Mouse (Mus musculus) kidney, postnatal 0 days (tissue): ENCODE measurements at regions not wholly inside any gene's neighbourhood (a gene's known extent, or its start where the extent isn't known, plus 50 kb on each side); places are given as distances from the start of the nearest gene placed in this dataset.
A peak's percentile ranks its signal among the peaks of the same experiment; 100 is the strongest.

Experiments used
- ATAC-seq: fragments of 200-750 bp; cut with Nextera tagmentation; replicated peaks from 2 replicates; pipeline ENCODE4 v1.8.0; 2017; ENCODE audit warnings: low read depth, moderate number of reproducible peaks, moderate TSS enrichment, moderate library complexity; ENCODE audit not compliant: low FRiP score
- DNase-seq: peaks from one replicate; pipeline ENCODE4 v3.0.0-alpha.2; 2016; ENCODE audit warnings: low spot score
- H3K27ac ChIP-seq: fragments of 300-500 bp; sonication (generic); 2 replicates; pipeline ENCODE4 v1.5.1; 2014; ENCODE audit warnings: mild to moderate bottlenecking
- H3K27me3 ChIP-seq: fragments of 300-500 bp; sonication (generic); 2 replicates; pipeline ENCODE4 v1.6.1; 2014; ENCODE audit warnings: low read length, mixed read lengths; ENCODE audit not compliant: insufficient read depth
- H3K36me3 ChIP-seq: fragments of 300-500 bp; sonication (generic); 2 replicates; pipeline ENCODE4 v1.6.1; 2014; ENCODE audit warnings: low read length, mixed read lengths; ENCODE audit not compliant: insufficient read depth
- H3K4me1 ChIP-seq: fragments of 300-500 bp; sonication (generic); replicated peaks from 2 replicates; pipeline ENCODE4 v1.6.1; 2014; ENCODE audit warnings: antibody characterized with exemption, low read length, mixed read lengths; ENCODE audit not compliant: insufficient read depth
- H3K4me2 ChIP-seq: fragments of 300-500 bp; sonication (generic); 2 replicates; pipeline ENCODE4 v1.6.1; 2014; ENCODE audit warnings: mild to moderate bottlenecking, low read length, moderate library complexity, mixed read lengths
- H3K4me3 ChIP-seq: fragments of 300-500 bp; sonication (generic); replicated peaks from 2 replicates; pipeline ENCODE4 v1.5.1; 2014; ENCODE audit warnings: low read depth, low read length
- H3K9ac ChIP-seq: fragments of 300-500 bp; sonication (generic); 2 replicates; pipeline ENCODE4 v1.6.1; 2014; ENCODE audit warnings: low read depth, low read length
- H3K9me3 ChIP-seq: fragments of 300-500 bp; sonication (generic); replicated peaks from 2 replicates; pipeline ENCODE4 v1.6.1; 2016; ENCODE audit warnings: low read length, inconsistent platforms, mixed read lengths
- CTCF ChIP-seq: IDR thresholded peaks from 2 replicates; pipeline ENCODE4 v1.5.1; 2016; ENCODE audit warnings: antibody characterized with exemption, low read depth, mild to moderate bottlenecking, moderate library complexity
- WGBS: fragments of 180-500 bp; shearing (Covaris S2); extraction: QIAGEN DNeasy Blood & Tissue Kit; methylation state at CpG from one replicate; pipeline ENCODE4 v1.1.7; 2014; 5-methylcytosine and 5-hydroxymethylcytosine counted together

- DNase-seq, result no peak
- Histone ChIP-seq H3K4me2 (no peak overlapping the region), H3K9ac (no peak overlapping the region), H3K36me3 (no peaks in the 10 kb centered on the region), H3K4me1 (peaks cover 9% of the 10 kb centered on the region; the same call in 1 of the 2 replicates), H3K9me3 (no peaks in the 10 kb centered on the region), H3K27ac (no peak overlapping the region; the same call in 1 of the 2 replicates), H3K27me3 (no peaks in the 10 kb centered on the region), H3K4me3 (no peak overlapping the region)
- no peak for TF ChIP-seq CTCF
- ATAC-seq, result no peak
- 59% methylated on average over 6 of the region's 6 CpGs for WGBS
Measured at GRCm38 (mm10) chr12:25293470-25294178, 196.7 kb upstream of the Id2 start.

GRCm38 (mm10) chr12:25289381-25289780 lies 192.4 kb upstream of the Id2 start:
- ATAC-seq, result no peak
- 92% methylated on average over 2 of the region's 2 CpGs for WGBS

GRCm38 (mm10) chr12:25283808-25284207 lies 186.9 kb upstream of the Id2 start:
- Histone ChIP-seq H3K9me3 (no peaks in the 10 kb centered on the region), H3K9ac (no peak overlapping the region), H3K4me2 (no peak overlapping the region), H3K4me3 (no peak overlapping the region), H3K27me3 (no peaks in the 10 kb centered on the region), H3K4me1 (no peaks in the 10 kb centered on the region; the same call in 1 of the 2 replicates), H3K36me3 (no peaks in the 10 kb centered on the region), H3K27ac (no peak overlapping the region)
- 55% methylated on average over 3 of the region's 3 CpGs for WGBS
- no peak for TF ChIP-seq CTCF
- DNase-seq, result no peak
- no peak for ATAC-seq

More at GRCm38 (mm10) chr12:25289381-25289780, 192.4 kb upstream of the Id2 start:
- Histone ChIP-seq H3K27ac (no peak overlapping the region), H3K4me1 (peaks cover 7% of the 10 kb centered on the region; the same call in 1 of the 2 replicates), H3K27me3 (no peaks in the 10 kb centered on the region), H3K4me3 (no peak overlapping the region), H3K9ac (no peak overlapping the region), H3K36me3 (no peaks in the 10 kb centered on the region), H3K9me3 (no peaks in the 10 kb centered on the region), H3K4me2 (no peak overlapping the region)
- no peak for TF ChIP-seq CTCF
- no peak for DNase-seq

DNA sequence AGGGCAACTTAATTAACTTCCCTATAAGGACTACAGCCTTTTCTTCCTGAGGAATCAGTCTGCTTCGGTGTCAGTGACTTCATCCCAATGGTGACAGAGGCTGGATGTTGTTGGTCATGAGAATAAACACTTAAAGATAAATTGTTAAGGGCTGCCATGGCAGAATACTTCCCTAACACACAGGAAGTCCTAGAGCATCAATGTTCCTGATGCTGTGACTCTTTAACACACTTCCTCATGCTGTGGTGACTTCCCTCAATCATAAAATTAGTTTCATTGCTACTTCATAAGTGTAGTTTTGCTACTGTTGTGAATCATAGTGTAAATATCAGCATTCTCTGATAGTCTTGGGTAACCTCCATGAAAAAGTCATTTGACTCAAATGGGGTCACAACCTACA lies 184.5 kb upstream of the Id2 start:
- no peaks in the 10 kb centered on the region for H3K9me3 ChIP-seq
- H3K27ac ChIP-seq, result no peak overlapping the region
- no peak for DNase-seq
- H3K9ac ChIP-seq, result no peak overlapping the region
- 66% methylated on average over 1 of the region's 1 CpGs for WGBS
- H3K4me1 ChIP-seq, result no peaks in the 10 kb centered on the region; the same call in 1 of the 2 replicates
- no peak for ATAC-seq
- H3K27me3 ChIP-seq, result no peaks in the 10 kb centered on the region
- H3K4me2 ChIP-seq, result no peak overlapping the region
- no peak overlapping the region for H3K4me3 ChIP-seq
- no peak for TF ChIP-seq CTCF
- no peaks in the 10 kb centered on the region for H3K36me3 ChIP-seq

- DNase-seq, result no peak
- H3K27ac ChIP-seq, result no peak overlapping the region
- no peak for ATAC-seq
- H3K9ac ChIP-seq, result no peak overlapping the region
- no peaks in the 10 kb centered on the region for H3K27me3 ChIP-seq
- peaks cover 11% of the 10 kb centered on the region; the same call in 1 of the 2 replicates for H3K4me1 ChIP-seq
- no peak overlapping the region for H3K4me3 ChIP-seq
- no peaks in the 10 kb centered on the region for H3K36me3 ChIP-seq
- 69% methylated on average over 6 of the region's 6 CpGs for WGBS
- no peak for TF ChIP-seq CTCF
- no peak overlapping the region for H3K4me2 ChIP-seq
- no peaks in the 10 kb centered on the region for H3K9me3 ChIP-seq
Measured at GRCm38 (mm10) chr12:25273631-25274305, 176.8 kb upstream of the Id2 start.

- ATAC-seq (no peak), DNase-seq (peak; percentile 72)
- TF ChIP-seq CTCF, result no peak
- Histone ChIP-seq H3K27me3 (no peaks in the 10 kb centered on the region), H3K27ac (no peak overlapping the region), H3K4me1 (peaks cover 11% of the 10 kb centered on the region; the same call in 1 of the 2 replicates), H3K36me3 (no peaks in the 10 kb centered on the region), H3K9ac (no peak overlapping the region), H3K4me2 (no peak overlapping the region), H3K9me3 (no peaks in the 10 kb centered on the region), H3K4me3 (no peak overlapping the region)
- 17% methylated on average over 3 of the region's 3 CpGs for WGBS
Measured at GRCm38 (mm10) chr12:25272752-25273125, 175.8 kb upstream of the Id2 start.
